Mouse (Mus musculus) stomach, postnatal 0 days (tissue): ENCODE results near the gene Pla2g2f. TPM values are rescaled to one million over a fixed set of nuclear protein-coding genes. Genes with fewer than 3 reads are reported as not detected.
A peak's percentile ranks its signal among the peaks of the same experiment; 100 is the strongest.

Experiments
- ATAC-seq: fragments of 200-750 bp; cut with Nextera tagmentation; 2 replicates; pipeline ENCODE4 v1.8.0; 2017; ENCODE audit not compliant: low FRiP score, low TSS enrichment
- DNase-seq: peaks from one replicate; pipeline ENCODE4 v3.0.0-alpha.2; 2016; ENCODE audit warnings: low spot score
- H3K27ac ChIP-seq: fragments of 300-500 bp; sonication (generic); replicated peaks from 2 replicates; pipeline ENCODE4 v1.5.1; 2014; ENCODE audit warnings: mild to moderate bottlenecking, control low read depth
- H3K27me3 ChIP-seq: fragments of 300-500 bp; sonication (generic); 2 replicates; pipeline ENCODE4 v1.6.1; 2014; ENCODE audit warnings: low read length; ENCODE audit not compliant: control insufficient read depth, insufficient read depth
- H3K36me3 ChIP-seq: fragments of 300-500 bp; sonication (generic); 2 replicates; pipeline ENCODE4 v1.6.1; 2014; ENCODE audit warnings: low read length, mixed read lengths; ENCODE audit not compliant: control insufficient read depth, insufficient read depth
- H3K4me1 ChIP-seq: fragments of 300-500 bp; sonication (generic); replicated peaks from 2 replicates; pipeline ENCODE4 v1.6.1; 2014; ENCODE audit warnings: antibody characterized with exemption; ENCODE audit not compliant: control insufficient read depth, insufficient read depth
- H3K4me2 ChIP-seq: fragments of 300-500 bp; sonication (generic); replicated peaks from 2 replicates; pipeline ENCODE4 v1.6.1; 2014; ENCODE audit warnings: low read depth, mild to moderate bottlenecking, control low read depth, moderate library complexity
- H3K4me3 ChIP-seq: fragments of 300-500 bp; sonication (generic); 2 replicates; pipeline ENCODE4 v1.5.1; 2014; ENCODE audit warnings: low read depth, low read length, control low read depth
- H3K9ac ChIP-seq: fragments of 300-500 bp; sonication (generic); 2 replicates; pipeline ENCODE4 v1.6.1; 2014; ENCODE audit warnings: mild to moderate bottlenecking, low read length, control low read depth, mixed read lengths
- H3K9me3 ChIP-seq: fragments of 300-500 bp; sonication (generic); 2 replicates; pipeline ENCODE4 v1.6.1; 2016; ENCODE audit warnings: low read length; ENCODE audit not compliant: control insufficient read depth
- CTCF ChIP-seq: IDR thresholded peaks from 2 replicates; pipeline ENCODE4 v1.5.1; 2016; ENCODE audit warnings: antibody characterized with exemption, low read depth, mild to moderate bottlenecking, moderate library complexity
- EP300 ChIP-seq: optimal IDR thresholded peaks from 2 replicates; pipeline ENCODE3; 2016; ENCODE audit warnings: antibody characterized with exemption
- WGBS: fragments of 180-500 bp; shearing (Covaris S2); extraction: QIAGEN DNeasy Blood & Tissue Kit; methylation state at CpG from one replicate; pipeline ENCODE4 v1.1.7; 2014; 5-methylcytosine and 5-hydroxymethylcytosine counted together
- polyA plus RNA-seq: library from polyadenylated mRNA; unstranded; fragments of >200 nt; fragmentation: Nextera tagmentation; extraction: Ambion mirVana; gene quantifications from 2 replicates; pipeline ENCODE4 v1.2.1, GENCODE M21; 2015

Gene Pla2g2f
- polyA plus RNA-seq, 1 experiment from 2014 or later: 8.7 TPM

- TF ChIP-seq EP300 (no peak), CTCF (no peak)
- no peak; the same call in 1 of the 2 replicates for ATAC-seq
- 52% methylated on average over 12 of the region's 12 CpGs for WGBS
- Histone ChIP-seq H3K4me3 (no peak overlapping the region), H3K9ac (no peak overlapping the region), H3K4me1 (no peaks in the 10 kb centered on the region; the same call in 1 of the 2 replicates), H3K36me3 (no peaks in the 10 kb centered on the region), H3K27ac (no peak overlapping the region), H3K27me3 (no peaks in the 10 kb centered on the region), H3K4me2 (0 out of 2 replicates have a peak overlapping the region, but pooled peaks have one; percentile 11), H3K9me3 (no peaks in the 10 kb centered on the region)
- no peak for DNase-seq
Observed at GRCm38 (mm10) chr4:138800134-138800744, 42.8 kb upstream of the Pla2g2f start.

GRCm38 (mm10) chr4:138797217-138797570, 39.8 kb upstream of the Pla2g2f start:
- H3K4me1 ChIP-seq: no peaks in the 10 kb centered on the region; the same call in none of the 2 replicates
- TF ChIP-seq CTCF (no peak), EP300 (no peak)
- WGBS: 65% methylated on average over 4 of the region's 4 CpGs
- H3K27ac ChIP-seq: no peak overlapping the region
- H3K9me3 ChIP-seq: no peaks in the 10 kb centered on the region
- H3K27me3 ChIP-seq: no peaks in the 10 kb centered on the region
- ATAC-seq (no peak), DNase-seq (no peak)
- no peak overlapping the region for H3K4me2 ChIP-seq
- no peaks in the 10 kb centered on the region for H3K36me3 ChIP-seq
- no peak overlapping the region for H3K9ac ChIP-seq
- H3K4me3 ChIP-seq: no peak overlapping the region

- Histone ChIP-seq H3K27ac (no peak overlapping the region), H3K36me3 (no peaks in the 10 kb centered on the region), H3K4me1 (no peaks in the 10 kb centered on the region; the same call in none of the 2 replicates), H3K9ac (no peak overlapping the region), H3K4me2 (no peak overlapping the region), H3K27me3 (no peaks in the 10 kb centered on the region), H3K4me3 (no peak overlapping the region), H3K9me3 (no peaks in the 10 kb centered on the region)
- DNase-seq (no peak), ATAC-seq (no peak)
- WGBS: 32% methylated on average over 6 of the region's 6 CpGs
- no peak for TF ChIP-seq CTCF
- TF ChIP-seq EP300: no peak
Observed at GRCm38 (mm10) chr4:138796513-138797216, 39.2 kb upstream of the Pla2g2f start.

- Histone ChIP-seq H3K9me3 (no peaks in the 10 kb centered on the region), H3K27ac (no peak overlapping the region), H3K9ac (no peak overlapping the region), H3K4me3 (no peak overlapping the region), H3K4me2 (no peak overlapping the region), H3K36me3 (no peaks in the 10 kb centered on the region), H3K4me1 (no peaks in the 10 kb centered on the region; the same call in 1 of the 2 replicates), H3K27me3 (no peaks in the 10 kb centered on the region)
- no peak for DNase-seq
- WGBS: 89% methylated on average over 6 of the region's 6 CpGs
- ATAC-seq: no peak
- TF ChIP-seq EP300: no peak
- no peak for TF ChIP-seq CTCF
Observed at GRCm38 (mm10) chr4:138794344-138794743, 36.9 kb upstream of the Pla2g2f start.

- no peak overlapping the region for H3K27ac ChIP-seq
- peak; percentile 69 for ATAC-seq
Observed at GRCm38 (mm10) chr4:138793276-138793675, 35.9 kb upstream of the Pla2g2f start.

GRCm38 (mm10) chr4:138792599-138792998, 35.2 kb upstream of the Pla2g2f start:
- no peaks in the 10 kb centered on the region for H3K36me3 ChIP-seq
- no peak for TF ChIP-seq EP300
- TF ChIP-seq CTCF: no peak
- H3K4me1 ChIP-seq: no peaks in the 10 kb centered on the region; the same call in 1 of the 2 replicates
- peak overlapping the region; percentile 8; the same call in 1 of the 2 replicates for H3K9ac ChIP-seq
- ATAC-seq (peak; percentile 45; the same call in 1 of the 2 replicates), DNase-seq (peak; percentile 44)
- 14% methylated on average over 9 of the region's 9 CpGs for WGBS
- no peak overlapping the region for H3K4me2 ChIP-seq
- H3K27ac ChIP-seq: peak overlapping the region; percentile 35; the same call in 1 of the 2 replicates
- no peaks in the 10 kb centered on the region for H3K27me3 ChIP-seq
- H3K9me3 ChIP-seq: no peaks in the 10 kb centered on the region
- H3K4me3 ChIP-seq: no peak overlapping the region

More at GRCm38 (mm10) chr4:138793276-138793675, 35.9 kb upstream of the Pla2g2f start:
- 49% methylated on average over 2 of the region's 2 CpGs for WGBS
- no peaks in the 10 kb centered on the region; the same call in 1 of the 2 replicates for H3K4me1 ChIP-seq
- H3K36me3 ChIP-seq: no peaks in the 10 kb centered on the region
- no peak overlapping the region for H3K9ac ChIP-seq
- no peak overlapping the region for H3K4me3 ChIP-seq
- H3K9me3 ChIP-seq: no peaks in the 10 kb centered on the region
- TF ChIP-seq CTCF: peak; percentile 79
- no peak for TF ChIP-seq EP300
- H3K27me3 ChIP-seq: no peaks in the 10 kb centered on the region
- H3K4me2 ChIP-seq: no peak overlapping the region
- DNase-seq: peak; percentile 57
